Mouse (Mus musculus): ENCODE data around the gene Frem1.

Gene Frem1

GRCm38 (mm10) chr4:83051634-83052577 lies at the start of gene Frem1:
Gene Frem1 (minus strand): TSS chr4:83052339.
- DNase-seq (ENCODE audit: low spot score) = no peak

GRCm38 (mm10) chr4:83099025-83099424 lies 46.9 kb upstream of the Frem1 start:
- DNase-seq (ENCODE audit: low spot score) = no peak

- no peak for DNase-seq (ENCODE audit: low spot score)
Measured at GRCm38 (mm10) chr4:83093941-83094340, 41.8 kb upstream of the Frem1 start.

- no peak for DNase-seq (ENCODE audit: low spot score)
Measured at GRCm38 (mm10) chr4:83090691-83091448, 38.7 kb upstream of the Frem1 start.

GRCm38 (mm10) chr4:83080364-83081174 lies 28.4 kb upstream of the Frem1 start:
- no peak for DNase-seq (ENCODE audit: low spot score)

- DNase-seq (ENCODE audit: low spot score) = no peak
Measured at GRCm38 (mm10) chr4:83064191-83064590, 12.1 kb upstream of the Frem1 start.

- DNase-seq (ENCODE audit: low spot score) = no peak
Measured at GRCm38 (mm10) chr4:83061564-83061963, 9.4 kb upstream of the Frem1 start.

GRCm38 (mm10) chr4:83058617-83059016 lies 6.5 kb upstream of the Frem1 start:
- no peak for DNase-seq (ENCODE audit: low spot score)

- no peak for DNase-seq (ENCODE audit: low spot score)
Measured at GRCm38 (mm10) chr4:83058182-83058581, 6.0 kb upstream of the Frem1 start.

- DNase-seq (ENCODE audit: low spot score) = no peak
Measured at GRCm38 (mm10) chr4:83056496-83056895, 4.4 kb upstream of the Frem1 start.

- DNase-seq (ENCODE audit: low spot score) = no peak
Measured at GRCm38 (mm10) chr4:83055444-83055843, 3.3 kb upstream of the Frem1 start.

GRCm38 (mm10) chr4:83053206-83053605 lies 1.1 kb upstream of the Frem1 start:
- no peak for DNase-seq (ENCODE audit: low spot score)

GRCm38 (mm10) chr4:83051176-83051575 lies 963 bp downstream of the Frem1 start:
- no peak for DNase-seq (ENCODE audit: low spot score)

- no peak for DNase-seq (ENCODE audit: low spot score)
Measured at GRCm38 (mm10) chr4:83050151-83050796, 1.9 kb downstream of the Frem1 start.

- DNase-seq (ENCODE audit: low spot score) = no peak
Measured at GRCm38 (mm10) chr4:83049288-83049687, 2.9 kb downstream of the Frem1 start.

GRCm38 (mm10) chr4:83048561-83048960 lies 3.6 kb downstream of the Frem1 start:
- DNase-seq (ENCODE audit: low spot score) = no peak

GRCm38 (mm10) chr4:83046806-83047205 lies 5.3 kb downstream of the Frem1 start:
- DNase-seq (ENCODE audit: low spot score) = no peak

- DNase-seq (ENCODE audit: low spot score) = no peak
Measured at GRCm38 (mm10) chr4:83046069-83046468, 6.1 kb downstream of the Frem1 start.

GRCm38 (mm10) chr4:83045266-83045665 lies 6.9 kb downstream of the Frem1 start:
- no peak for DNase-seq (ENCODE audit: low spot score)

GRCm38 (mm10) chr4:83040780-83041179 lies 11.4 kb downstream of the Frem1 start:
- no peak for DNase-seq (ENCODE audit: low spot score)

- DNase-seq (ENCODE audit: low spot score) = no peak
Measured at GRCm38 (mm10) chr4:83032780-83033179, 19.4 kb downstream of the Frem1 start.

- no peak for DNase-seq (ENCODE audit: low spot score)
Measured at GRCm38 (mm10) chr4:83031591-83031990, 20.5 kb downstream of the Frem1 start.
